Mouse (Mus musculus) gastrocnemius, postnatal 10 days (tissue): ENCODE data around the gene L3mbtl3. TPM values are rescaled to one million over a fixed set of nuclear protein-coding genes. Genes with fewer than 3 reads are reported as not detected.

Experiments
- DNase-seq: peaks from one replicate; pipeline ENCODE4 v3.0.0; 2021; ENCODE audit warnings: mixed read lengths
- long read RNA-seq, 2 experiments: library from polyadenylated mRNA; stranded (forward); transcript quantifications; one replicate each; pipeline ENCODE4 v2.0.0; 2021
- total RNA-seq, 2 experiments: library from RNA; stranded (reverse); gene quantifications; 2 replicates each; pipeline ENCODE4 v1.2.3; 2021

Gene L3mbtl3
- 10 to 100 TPM in 1 of 2 experiments, 1 to 10 TPM in 1; 8.0 to 10.7 TPM for total RNA-seq
- long read RNA-seq, experiment 1, partial matches to known transcripts: 0 of 5 reads
- long read RNA-seq, experiment 1, other reads (novel, unspliced or antisense): 4 of 5 reads
- long read RNA-seq, experiment 2, full-length matches to known transcripts: 3 of 9 reads
- long read RNA-seq, experiment 2, partial matches to known transcripts: 1 of 9 reads
- long read RNA-seq, experiment 2, other reads (novel, unspliced or antisense): 5 of 9 reads

DNA sequence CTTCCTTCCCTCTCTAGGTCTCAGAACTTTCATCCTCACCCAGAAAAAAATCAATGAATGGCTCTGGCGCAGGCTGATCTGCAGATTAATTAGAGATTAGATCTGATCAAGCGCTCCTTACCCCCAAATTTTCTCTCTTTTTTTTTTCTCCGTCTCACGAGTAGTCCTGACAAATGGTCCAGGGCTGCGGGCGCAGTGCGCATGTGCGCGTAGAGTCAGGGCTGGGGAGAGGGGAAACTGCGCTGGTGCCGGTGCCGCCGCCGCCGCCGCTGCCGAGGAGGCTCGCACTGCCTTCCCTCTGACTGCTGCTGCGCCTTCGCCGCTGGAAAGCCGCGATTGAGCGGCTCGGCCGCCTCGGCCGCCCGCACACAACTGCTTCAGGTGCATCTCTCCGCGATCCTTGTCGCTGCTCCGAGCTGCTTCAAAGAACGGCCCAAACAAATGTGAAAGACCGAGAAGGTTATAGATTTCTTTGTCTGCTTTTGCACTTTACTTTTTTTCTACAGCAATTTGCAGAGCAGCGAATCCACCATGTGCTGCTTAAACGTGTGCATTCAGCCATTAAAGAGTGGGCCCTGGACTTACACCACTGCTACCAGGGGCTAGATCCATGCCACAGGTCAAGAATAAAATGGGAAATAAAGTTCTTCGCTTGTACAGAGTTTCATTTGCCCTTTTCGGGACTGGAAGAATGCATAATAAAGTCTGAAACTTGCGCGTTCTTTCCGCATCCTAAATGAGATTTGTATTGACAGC is at the start of gene L3mbtl3:
TSS of gene L3mbtl3 (minus strand) at position 182 of the 756 bp plus-strand sequence.
- DNase-seq: peak; percentile 86

DNA sequence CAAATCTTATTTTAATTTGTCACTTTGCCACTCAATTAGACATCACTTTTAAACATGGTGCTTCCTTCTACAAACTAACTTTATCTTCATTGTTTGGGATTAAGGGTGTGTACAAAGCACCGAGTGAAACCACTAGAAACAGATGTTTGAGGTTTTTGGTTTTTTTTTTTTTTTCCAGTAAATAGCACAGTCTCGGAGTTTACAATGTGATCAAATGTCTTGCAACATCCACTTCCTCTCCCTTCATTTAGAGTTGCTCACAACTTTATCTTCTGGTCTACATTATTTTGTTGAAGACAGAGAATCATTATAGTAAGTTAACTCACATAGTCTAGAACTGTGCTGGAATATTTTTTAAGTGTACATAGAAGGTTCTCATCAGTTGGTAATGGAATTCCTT is 45.4 kb upstream of the L3mbtl3 start:
- no peak for DNase-seq

DNA sequence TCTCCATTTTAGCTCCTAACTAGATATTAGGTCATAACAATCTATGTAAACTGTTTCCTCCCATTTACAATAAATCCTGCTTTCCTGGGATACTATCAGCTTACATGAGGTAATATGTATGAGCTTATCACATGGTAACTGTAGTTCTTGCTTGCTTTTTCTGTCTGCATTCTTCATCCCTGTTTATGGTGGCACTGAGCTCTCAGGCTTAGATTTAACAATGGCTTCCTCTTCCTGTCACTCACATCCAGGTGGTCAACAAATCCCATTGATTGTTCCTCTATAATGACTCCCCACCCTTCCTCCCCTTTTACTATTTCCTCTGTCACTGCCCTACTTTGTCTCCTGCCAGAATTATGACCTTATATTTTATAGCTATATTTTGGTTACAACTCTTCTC is 12.9 kb upstream of the L3mbtl3 start:
- DNase-seq: no peak

- no peak for DNase-seq
Measured at GRCm38 (mm10) chr10:26377332-26377602, 1.5 kb upstream of the L3mbtl3 start.

DNA sequence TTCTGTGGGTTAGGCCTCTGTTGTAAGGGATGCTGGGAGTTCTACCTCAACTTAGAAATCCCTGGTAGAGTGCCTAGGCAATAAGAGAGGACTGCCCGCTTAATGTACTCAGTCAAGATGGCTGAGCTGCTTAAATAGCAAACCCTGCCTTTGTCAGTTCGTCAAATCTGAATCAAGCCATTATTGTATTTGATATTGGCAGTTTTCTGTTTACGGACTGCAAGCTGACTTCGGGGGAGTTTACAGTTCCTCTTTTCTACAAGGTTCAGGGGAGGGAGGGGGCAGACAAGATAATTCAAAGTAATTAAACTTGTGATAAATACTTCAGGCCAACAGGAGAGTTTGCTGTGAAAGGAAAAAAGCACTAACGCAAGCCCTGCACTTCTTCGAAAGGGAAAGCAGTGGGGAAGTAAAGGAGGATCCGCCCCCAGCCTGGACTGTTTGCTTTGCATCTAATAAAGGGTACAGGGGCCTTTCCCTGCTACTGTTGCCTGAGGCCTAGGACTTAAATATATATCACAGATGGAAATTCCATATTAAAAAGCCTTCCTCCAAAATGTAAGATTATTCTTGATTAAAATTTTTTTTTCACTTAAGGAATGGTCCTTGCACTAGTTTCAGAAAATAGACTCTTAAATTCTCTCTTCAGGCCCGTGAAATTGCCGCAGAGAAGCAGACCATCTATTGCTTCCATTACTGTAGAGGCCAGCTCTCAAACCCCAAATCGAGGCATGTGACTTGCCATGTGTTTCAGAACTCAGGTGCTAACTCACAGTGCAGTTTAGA is 968 bp upstream of the L3mbtl3 start:
- DNase-seq: no peak

DNA sequence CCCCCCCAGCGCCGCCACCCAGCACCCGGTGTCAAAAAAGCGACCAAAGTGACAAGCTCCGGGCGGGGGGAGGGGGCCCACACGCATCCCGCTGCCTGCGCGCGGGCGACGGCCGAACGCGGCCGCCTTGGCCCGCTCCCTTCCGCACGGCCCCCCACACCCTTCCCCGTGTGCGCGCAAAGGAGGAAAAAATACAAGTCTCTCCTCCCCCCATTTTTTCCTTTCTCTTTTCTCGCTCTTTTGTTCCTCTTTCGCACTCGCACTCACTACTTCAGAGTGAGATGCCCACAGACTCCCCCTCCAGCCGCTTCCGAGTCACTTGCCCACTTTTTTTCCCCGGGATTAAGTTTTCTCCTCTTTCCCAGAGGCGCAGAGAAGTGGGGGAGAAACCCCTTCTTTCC is 420 bp downstream of the L3mbtl3 start:
- peak; percentile 8 for DNase-seq

- peak; percentile 63 for DNase-seq
Measured at GRCm38 (mm10) chr10:26374436-26375311, 1.1 kb downstream of the L3mbtl3 start.

DNA sequence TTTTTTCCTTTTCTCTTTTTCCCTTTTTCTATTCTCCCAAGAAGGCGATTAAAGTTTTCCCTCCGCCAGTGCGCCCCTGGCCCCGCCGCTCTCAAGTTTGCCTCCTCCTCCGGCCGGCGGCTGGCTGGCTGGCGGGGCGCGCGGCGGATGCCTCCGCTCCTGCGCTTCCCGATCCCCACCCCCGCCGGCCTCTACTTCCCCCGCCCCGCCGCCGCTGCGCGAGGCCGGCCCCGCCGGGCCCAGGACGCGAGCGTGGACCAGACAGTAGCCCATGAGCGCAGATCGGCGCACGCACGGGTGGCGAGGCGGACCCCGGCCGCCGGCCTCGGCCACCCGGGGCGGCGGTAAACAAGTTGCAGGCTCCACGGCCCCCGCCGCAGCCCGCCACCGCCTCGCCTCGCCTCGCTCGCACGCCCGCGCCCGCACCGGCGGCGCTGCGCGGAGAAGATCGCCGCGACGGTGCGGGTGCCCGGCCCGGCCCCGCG is 1.8 kb downstream of the L3mbtl3 start:
- peak; percentile 77 for DNase-seq

- peak; percentile 66 for DNase-seq
Measured at GRCm38 (mm10) chr10:26372940-26373931, 2.5 kb downstream of the L3mbtl3 start.

GRCm38 (mm10) chr10:26371416-26371815 is 4.4 kb downstream of the L3mbtl3 start:
- DNase-seq: peak; percentile 7

GRCm38 (mm10) chr10:26364942-26365341 is 10.8 kb downstream of the L3mbtl3 start:
- DNase-seq: no peak

DNA sequence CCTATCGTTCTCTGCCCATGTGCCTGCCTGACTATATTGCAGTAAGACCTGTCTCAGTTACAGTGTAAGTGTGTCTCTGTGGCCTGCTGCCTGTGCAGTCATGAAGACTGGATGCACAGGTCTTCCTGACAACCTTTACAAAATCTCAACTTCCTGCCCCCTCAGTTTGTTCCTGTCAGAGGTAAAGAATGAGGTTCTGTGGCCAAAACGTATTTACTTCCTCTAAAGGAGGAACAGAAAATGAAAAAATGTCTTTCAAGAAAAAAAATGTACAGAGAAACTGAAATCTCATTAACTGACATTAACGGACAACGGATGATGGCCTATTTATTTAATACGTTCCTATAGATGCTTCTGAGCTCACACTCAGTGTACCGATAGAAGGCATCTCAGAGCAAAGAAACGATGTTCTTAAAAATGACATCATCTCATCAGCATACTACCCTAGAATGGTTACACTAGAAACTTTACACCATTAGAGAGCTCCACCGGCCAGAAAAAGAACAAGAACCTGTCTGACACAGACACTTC is 11.4 kb downstream of the L3mbtl3 start:
- no peak for DNase-seq

DNA sequence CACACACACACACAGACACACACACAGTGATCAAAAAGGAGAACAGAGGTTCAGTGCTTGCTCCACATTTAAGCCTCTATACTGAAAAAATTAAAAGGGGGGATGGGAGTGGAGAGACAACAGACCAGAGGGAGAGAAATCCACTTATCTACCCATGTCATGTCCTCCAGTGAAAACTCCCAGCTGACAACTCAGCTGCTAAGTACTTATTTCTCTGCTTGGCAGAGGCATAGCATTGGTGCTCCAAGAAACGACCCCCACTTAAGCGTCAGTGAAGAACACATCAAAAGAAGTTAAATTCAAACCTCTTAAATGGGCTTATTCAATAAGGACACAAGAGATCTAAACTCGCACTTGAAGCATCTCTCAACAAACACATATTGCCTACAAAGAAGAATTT is 12.2 kb downstream of the L3mbtl3 start:
- no peak for DNase-seq

GRCm38 (mm10) chr10:26358798-26359197 is 17.0 kb downstream of the L3mbtl3 start:
- no peak for DNase-seq

DNA sequence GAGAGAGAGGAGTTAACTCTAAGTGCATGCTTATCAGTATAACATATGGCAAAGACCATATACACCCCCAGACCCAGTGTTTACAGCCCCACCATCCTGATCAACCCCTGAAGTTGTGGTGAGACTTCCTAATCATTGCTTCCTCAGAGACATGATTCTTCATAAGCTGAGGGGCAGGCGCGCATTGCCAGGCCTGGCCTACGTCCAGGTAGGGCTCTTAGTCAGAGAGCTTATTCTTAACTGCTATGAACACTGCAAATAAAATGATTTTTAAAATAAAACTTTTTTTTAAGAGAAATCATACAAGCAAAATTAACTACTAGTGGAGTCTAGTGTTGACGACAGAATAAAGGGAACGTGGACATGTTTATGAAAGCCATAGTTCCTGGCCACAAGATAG is 17.5 kb downstream of the L3mbtl3 start:
- DNase-seq: no peak

DNA sequence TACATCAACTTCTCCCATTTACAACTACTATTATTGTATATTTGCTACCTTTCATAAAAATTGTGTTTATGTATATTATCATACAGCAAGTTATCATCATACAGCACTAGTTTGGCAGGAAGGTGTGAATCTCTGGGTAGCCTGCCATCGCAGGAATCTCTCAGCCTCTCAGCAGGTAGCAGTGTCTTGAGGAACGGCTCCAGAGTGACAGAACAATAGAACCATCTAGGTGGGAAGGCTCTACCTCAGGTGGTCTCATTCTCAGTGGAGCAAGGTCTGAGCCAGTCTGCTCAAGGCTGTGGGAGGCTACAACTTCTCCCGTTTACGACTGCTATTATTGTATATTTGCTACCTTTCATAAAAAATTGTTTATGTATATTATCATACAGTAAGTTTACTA is 22.0 kb downstream of the L3mbtl3 start:
- DNase-seq: no peak

GRCm38 (mm10) chr10:26351129-26351738 is 24.5 kb downstream of the L3mbtl3 start:
- no peak for DNase-seq

DNA sequence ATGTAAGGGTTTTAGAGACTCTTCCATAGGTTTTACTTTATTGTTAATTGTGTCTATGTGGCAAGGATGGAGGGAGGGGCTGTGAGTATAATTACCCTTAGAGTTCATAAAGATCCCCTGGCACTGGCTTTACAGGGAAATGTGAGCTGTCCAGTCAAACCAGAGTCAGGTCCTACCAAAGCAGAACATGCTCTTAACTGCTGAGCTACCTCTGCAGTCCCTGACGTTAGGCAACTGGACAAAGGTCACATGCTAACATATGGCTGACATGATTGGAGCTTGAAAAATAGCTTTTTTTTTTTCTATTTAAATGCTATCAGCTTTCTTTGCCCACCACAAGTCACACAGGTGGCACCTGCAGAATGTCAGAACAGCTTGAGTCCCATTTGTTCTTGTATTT is 25.6 kb downstream of the L3mbtl3 start:
- no peak for DNase-seq

- no peak for DNase-seq
Measured at GRCm38 (mm10) chr10:26347614-26348013, 28.2 kb downstream of the L3mbtl3 start.

DNA sequence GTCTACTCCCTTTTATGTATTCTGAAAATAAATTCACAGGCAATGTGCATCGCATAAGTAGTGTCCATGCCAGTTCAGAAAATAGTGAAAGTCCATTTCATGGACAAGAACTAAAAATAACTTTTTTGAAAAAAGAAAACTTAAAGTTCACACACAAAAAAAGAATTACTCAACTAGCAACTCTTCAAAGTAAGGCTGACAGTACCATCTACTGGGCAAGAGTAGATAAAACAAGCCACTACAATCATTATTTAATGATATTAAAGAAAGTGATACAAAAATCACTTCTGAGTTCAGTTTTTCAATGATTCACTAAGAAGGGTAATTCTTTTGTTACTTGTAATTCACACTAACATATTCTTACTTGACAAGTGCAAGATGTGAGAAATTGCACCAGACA is 29.9 kb downstream of the L3mbtl3 start:
- no peak for DNase-seq
